Mouse (Mus musculus) lung, adult 2 months (tissue): ENCODE results near the gene Ces5a. TPM values are rescaled to one million over a fixed set of nuclear protein-coding genes. Genes with fewer than 3 reads are reported as not detected.
A peak's percentile ranks its signal among the peaks of the same experiment; 100 is the strongest.

Experiments used
- DNase-seq: peaks from one replicate; pipeline ENCODE4 v3.0.0; 2022
- H3K4me1 ChIP-seq: fragments of 200-500 bp; 2 replicates; pipeline ENCODE4 v1.6.1; 2011; ENCODE audit warnings: low read length; ENCODE audit not compliant: control insufficient read depth, insufficient read depth
- H3K4me3 ChIP-seq: fragments of 200-500 bp; replicated peaks from 2 replicates; pipeline ENCODE3; 2011; ENCODE audit warnings: low read depth, mild to moderate bottlenecking, control low read depth, low read length; ENCODE audit errors: extremely low read depth
- CTCF ChIP-seq: fragments of 200-500 bp; IDR thresholded peaks from 2 replicates; pipeline ENCODE4 v1.5.1; 2011; ENCODE audit warnings: mild to moderate bottlenecking, low read length, control low read depth; ENCODE audit not compliant: insufficient read depth
- POLR2A ChIP-seq: fragments of 200-500 bp; IDR thresholded peaks from 2 replicates; pipeline ENCODE4 v1.6.1; 2011; ENCODE audit warnings: low read depth, mild to moderate bottlenecking, control low read depth, low read length, borderline replicate concordance; ENCODE audit errors: extremely low read depth
- WGBS: fragments of 180-500 bp; shearing (Covaris S2); methylation state at CpG from one replicate; pipeline ENCODE4 v1.1.7; 2018; 5-methylcytosine and 5-hydroxymethylcytosine counted together
- polyA plus RNA-seq: library from polyadenylated mRNA; depleted of rRNA; stranded (reverse); fragments of >200 nt; gene quantifications from 2 replicates; pipeline ENCODE4 v1.2.3, GENCODE M21; 2012; rRNA removed

Gene Ces5a
- polyA plus RNA-seq = not detected in 2 replicates

DNA sequence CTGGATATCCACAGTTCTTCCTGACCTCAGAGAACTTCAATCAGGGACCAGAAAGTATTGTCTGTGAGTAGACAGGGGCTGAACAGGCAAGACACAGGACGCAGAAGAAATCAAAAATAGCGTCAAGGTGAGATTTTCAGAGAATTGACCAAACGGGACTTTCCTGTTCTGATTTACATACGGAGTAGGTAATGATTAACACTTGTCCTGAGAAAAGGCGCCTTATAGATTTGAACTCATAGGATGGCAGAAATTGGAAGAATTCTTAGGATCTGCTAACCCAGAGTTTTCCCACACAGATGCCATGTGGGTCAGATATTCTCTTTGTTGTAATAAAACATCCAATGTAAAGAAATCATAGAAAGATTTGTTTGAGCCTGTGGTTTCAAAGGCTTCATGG lies at the start of gene Ces5a:
Gene Ces5a, minus strand, starts transcription at position 101 of the 400 bp plus-strand sequence.
- WGBS = 75% methylated on average over 5 of the region's 5 CpGs
- Histone ChIP-seq H3K4me3 (no peak within 1 kb of the TSS), H3K4me1 (no peaks in the 10 kb centered on the region)
- no peak for TF ChIP-seq CTCF
- no peak for TF ChIP-seq POLR2A
- no peak for DNase-seq

GRCm38 (mm10) chr8:93572841-93573240 lies 37.2 kb upstream of the Ces5a start:
- TF ChIP-seq CTCF = no peak
- TF ChIP-seq POLR2A = no peak
- DNase-seq = no peak
- H3K4me1 ChIP-seq = peaks cover 7% of the 10 kb centered on the region; the same call in 1 of the 2 replicates
- 84% methylated on average over 9 of the region's 9 CpGs for WGBS
- no peak overlapping the region for H3K4me3 ChIP-seq

DNA sequence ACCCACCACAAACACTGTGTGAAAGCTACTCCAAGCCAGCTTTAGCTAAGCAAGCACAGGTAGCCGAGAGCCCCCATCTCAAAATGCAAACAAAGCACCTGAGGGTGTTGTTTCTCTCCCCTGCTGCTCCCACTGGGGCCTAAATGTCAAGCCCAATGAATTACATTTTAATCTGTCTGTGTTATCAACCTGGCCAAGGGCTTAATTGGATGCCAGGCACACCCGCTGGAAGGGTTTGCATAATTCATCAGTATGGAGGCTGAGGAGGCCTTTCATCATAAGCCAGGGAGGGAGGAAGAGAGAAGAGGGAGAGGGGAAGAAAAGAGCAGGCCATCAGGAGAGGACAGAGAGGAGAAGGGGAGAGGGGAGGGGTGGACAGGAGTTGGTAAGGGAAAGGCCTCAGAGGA lies 36.5 kb upstream of the Ces5a start:
- Histone ChIP-seq H3K4me3 (no peak overlapping the region), H3K4me1 (peaks cover 7% of the 10 kb centered on the region; the same call in 1 of the 2 replicates)
- WGBS = 34% methylated on average over 2 of the region's 2 CpGs
- no peak for DNase-seq
- no peak for TF ChIP-seq CTCF
- TF ChIP-seq POLR2A = no peak

- DNase-seq = no peak
- WGBS = 43% methylated on average over 9 of the region's 9 CpGs
- no peak for TF ChIP-seq CTCF
- TF ChIP-seq POLR2A = no peak
- Histone ChIP-seq H3K4me3 (no peak overlapping the region), H3K4me1 (peaks cover 7% of the 10 kb centered on the region; the same call in 1 of the 2 replicates)
Observed at GRCm38 (mm10) chr8:93571369-93571985, 35.8 kb upstream of the Ces5a start.

DNA sequence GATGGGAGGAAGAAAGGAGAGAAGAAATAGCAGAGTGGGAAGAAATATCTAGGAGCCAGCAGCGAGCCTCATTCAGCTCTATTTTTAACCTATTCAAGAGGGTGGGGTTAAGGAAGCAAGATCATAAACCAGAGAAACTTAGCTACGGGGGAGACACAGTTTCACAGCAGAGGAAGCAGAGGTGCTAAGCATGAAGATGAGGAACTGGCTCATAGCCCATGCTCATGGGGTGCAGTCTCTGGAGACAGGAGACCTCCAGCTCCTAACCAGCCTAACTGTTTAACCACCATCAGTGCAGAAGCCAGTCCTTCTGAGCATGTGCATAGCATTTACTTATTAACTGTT lies 34.5 kb upstream of the Ces5a start:
- TF ChIP-seq CTCF = no peak
- no peak for TF ChIP-seq POLR2A
- Histone ChIP-seq H3K4me3 (no peak overlapping the region), H3K4me1 (peaks cover 7% of the 10 kb centered on the region; the same call in 1 of the 2 replicates)
- WGBS = 17% methylated on average over 2 of the region's 2 CpGs
- no peak for DNase-seq

DNA sequence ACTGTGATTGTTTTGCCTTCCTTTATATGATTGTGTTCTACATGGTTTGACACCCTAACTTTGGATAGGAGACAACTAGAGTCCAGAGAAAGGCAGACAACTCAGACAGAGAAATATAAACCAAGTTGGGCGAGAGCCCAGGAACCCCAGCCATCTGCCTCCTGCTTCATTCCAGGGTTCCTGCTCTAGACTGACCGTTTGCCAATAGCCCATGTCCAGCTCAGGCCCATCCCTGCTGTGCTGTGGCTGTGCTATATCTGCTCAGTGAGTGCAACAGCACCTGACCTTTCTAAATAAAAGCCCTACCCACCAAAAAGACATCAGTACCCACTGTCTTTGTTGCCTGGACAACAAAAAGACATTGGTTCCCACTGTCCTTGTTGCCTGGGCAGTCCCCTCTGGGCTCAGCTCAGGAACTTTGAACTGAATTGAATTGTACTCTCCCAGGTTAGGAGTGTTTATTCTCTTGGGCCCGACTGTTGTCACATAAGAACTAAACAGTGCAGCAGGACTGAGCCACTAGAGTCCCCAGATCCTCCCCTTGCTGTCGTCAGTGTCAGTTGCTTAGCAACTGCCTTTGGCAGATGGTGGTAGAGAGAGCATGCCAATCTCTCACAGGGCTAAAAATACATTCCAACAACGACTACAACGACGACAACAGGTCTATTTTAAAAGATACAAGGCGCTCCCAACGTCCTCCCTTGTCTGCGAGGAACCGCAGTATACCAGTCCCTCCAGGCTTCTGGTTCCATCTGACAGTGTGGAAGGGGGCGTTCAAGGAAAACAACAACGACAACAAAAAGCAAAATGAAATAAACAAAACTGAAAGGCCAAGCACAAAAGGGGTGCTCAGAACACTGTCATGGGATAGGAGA lies 33.9 kb upstream of the Ces5a start:
- 27% methylated on average over 13 of the region's 13 CpGs for WGBS
- H3K4me3 ChIP-seq = no peak overlapping the region
- no peak for TF ChIP-seq POLR2A
- TF ChIP-seq CTCF = no peak
- H3K4me1 ChIP-seq = peaks cover 7% of the 10 kb centered on the region; the same call in 1 of the 2 replicates
- DNase-seq = peak; percentile 9

GRCm38 (mm10) chr8:93568666-93569065 lies 33.0 kb upstream of the Ces5a start:
- no peak for DNase-seq
- Histone ChIP-seq H3K4me1 (peaks cover 7% of the 10 kb centered on the region; the same call in 1 of the 2 replicates), H3K4me3 (no peak overlapping the region)
- 87% methylated on average over 3 of the region's 3 CpGs for WGBS
- TF ChIP-seq POLR2A = no peak
- TF ChIP-seq CTCF = no peak

GRCm38 (mm10) chr8:93567086-93567485 lies 31.5 kb upstream of the Ces5a start:
- TF ChIP-seq POLR2A = no peak
- TF ChIP-seq CTCF = no peak
- no peak overlapping the region for H3K4me3 ChIP-seq
- H3K4me1 ChIP-seq = peaks cover 5% of the 10 kb centered on the region; the same call in 1 of the 2 replicates
- 81% methylated on average over 9 of the region's 9 CpGs for WGBS
- DNase-seq = no peak

- TF ChIP-seq POLR2A (no peak), CTCF (no peak)
- no peak overlapping the region for H3K4me3 ChIP-seq
- whole genome bisulfite sequencing = 64% methylated on average over 4 of the region's 4 CpGs
- H3K4me1 ChIP-seq = 0 out of 2 replicates have a peak, but pooled peaks cover 4% of the 10 kb centered on the region
- DNase-seq = no peak
Observed at GRCm38 (mm10) chr8:93564634-93565033, 29.0 kb upstream of the Ces5a start.

DNA sequence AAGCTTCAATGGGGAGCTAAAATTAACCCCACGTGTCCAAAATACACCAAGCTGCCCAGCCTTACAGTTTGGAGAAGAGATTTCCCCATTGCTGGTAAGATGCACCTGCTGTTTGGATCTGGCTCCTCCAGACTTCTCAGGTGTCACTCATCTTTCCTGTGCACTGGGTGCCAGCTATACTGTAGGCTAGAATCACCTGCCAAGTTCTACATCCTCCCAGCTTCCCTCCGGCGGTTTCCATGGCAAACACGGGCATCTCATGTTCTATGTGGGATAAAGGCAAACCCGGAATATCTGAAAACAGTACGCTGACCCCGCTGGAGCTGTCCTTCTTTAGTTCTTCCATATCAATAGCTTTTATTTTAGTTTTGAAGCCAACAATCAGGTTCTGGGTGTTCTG lies 27.9 kb upstream of the Ces5a start:
- H3K4me3 ChIP-seq = no peak overlapping the region
- TF ChIP-seq POLR2A (no peak), CTCF (no peak)
- no peak for DNase-seq
- H3K4me1 ChIP-seq = no peaks in the 10 kb centered on the region
- whole genome bisulfite sequencing = 75% methylated on average over 7 of the region's 7 CpGs
